Mouse (Mus musculus) liver, embryonic 14.5 days (tissue): ENCODE results near the gene St14. TPM values are rescaled to one million over a fixed set of nuclear protein-coding genes. Genes with fewer than 3 reads are reported as not detected.

ENCODE experiments used
- ATAC-seq: fragments of 200-750 bp; cut with Nextera tagmentation; 2 replicates; pipeline ENCODE4 v1.8.0; 2017; ENCODE audit warnings: moderate number of reproducible peaks, mild to moderate bottlenecking, moderate library complexity; ENCODE audit not compliant: insufficient read depth
- DNase-seq, 3 experiments: peaks; one replicate each; pipeline ENCODE4 v3.0.0-alpha.2; 2012 to 2013; ENCODE audit warnings: low read depth in 3 of 3, low spot score in 3 of 3
- H3K27ac ChIP-seq: fragments of 300-500 bp; sonication (generic); 2 replicates; pipeline ENCODE4 v1.5.1; 2014; ENCODE audit warnings: moderate library complexity, mild to moderate bottlenecking, control low read depth, inconsistent platforms
- H3K27me3 ChIP-seq: fragments of 300-500 bp; sonication (generic); 2 replicates; pipeline ENCODE4 v1.6.1; 2014; ENCODE audit warnings: mild to moderate bottlenecking, low read length, moderate library complexity; ENCODE audit not compliant: control insufficient read depth, insufficient read depth
- H3K36me3 ChIP-seq: fragments of 300-500 bp; sonication (generic); replicated peaks from 2 replicates; pipeline ENCODE4 v1.6.1; 2014; ENCODE audit warnings: low read depth; ENCODE audit not compliant: control insufficient read depth, insufficient read depth
- H3K4me1 ChIP-seq, 2 experiments: fragments of 200-500 bp in 1 of 2; fragments of 300-500 bp in 1 of 2; sonication (generic) in 1 of 2; replicated peaks; 2 replicates each; pipeline ENCODE4 v1.6.1; 2012 to 2014; ENCODE audit warnings: antibody characterized with exemption in 1 of 2, inconsistent platforms in 1 of 2, low read length in 1 of 2; ENCODE audit not compliant: control insufficient read depth in 2 of 2, insufficient read depth in 2 of 2
- H3K4me2 ChIP-seq: fragments of 300-500 bp; sonication (generic); 2 replicates; pipeline ENCODE4 v1.6.1; 2014; ENCODE audit warnings: low read depth, mild to moderate bottlenecking, control low read depth, moderate library complexity
- H3K4me3 ChIP-seq, 2 experiments: fragments of 200-500 bp in 1 of 2; fragments of 300-500 bp in 1 of 2; sonication (generic) in 1 of 2; 2 replicates each; pipeline ENCODE4 v1.5.1; 2012 to 2014; ENCODE audit warnings: low read depth in 2 of 2, low read length in 2 of 2, mild to moderate bottlenecking in 2 of 2, control low read depth in 1 of 2, inconsistent platforms in 1 of 2, moderate library complexity in 1 of 2; ENCODE audit not compliant: insufficient read depth in 1 of 2
- H3K9ac ChIP-seq: fragments of 300-500 bp; sonication (generic); replicated peaks from 2 replicates; pipeline ENCODE4 v1.6.1; 2014; ENCODE audit warnings: mild to moderate bottlenecking, control low read depth, moderate library complexity
- H3K9me3 ChIP-seq: fragments of 300-500 bp; sonication (generic); 2 replicates; pipeline ENCODE4 v1.6.1; 2016; ENCODE audit warnings: low read length, mixed read lengths; ENCODE audit not compliant: control insufficient read depth
- CTCF ChIP-seq: IDR thresholded peaks from 2 replicates; pipeline ENCODE4 v1.5.1; 2016; ENCODE audit warnings: antibody characterized with exemption, low read depth, control low read depth
- EP300 ChIP-seq: IDR thresholded peaks from 2 replicates; pipeline ENCODE4 v1.6.1; 2016; ENCODE audit warnings: antibody characterized with exemption, low read depth
- WGBS: fragments of 180-500 bp; shearing (Covaris S2); extraction: QIAGEN DNeasy Blood & Tissue Kit; methylation state at CpG from one replicate; pipeline ENCODE4 v1.1.7; 2014; ENCODE audit not compliant: insufficient replicate concordance; 5-methylcytosine and 5-hydroxymethylcytosine counted together
- polyA plus RNA-seq, 2 experiments: library from polyadenylated mRNA; depleted of rRNA in 1 of 2; stranded (reverse) in 1 of 2; unstranded in 1 of 2; fragments of >200 nt; fragmentation: Nextera tagmentation in 1 of 2; extraction: Ambion mirVana in 1 of 2; gene quantifications; 2 replicates each; pipeline versions ENCODE4 v1.2.1 to v1.2.3; 2012 to 2014

St14 gene
- polyA plus RNA-seq, 2 experiments = 0.33 to 0.37 TPM

GRCm38 (mm10) chr9:31142924-31143323, 11.3 kb upstream of the St14 start:
- ATAC-seq (no peak), DNase-seq (no peak)
- 69% methylated on average over 1 of the region's 1 CpGs for WGBS
- no peak for TF ChIP-seq EP300
- TF ChIP-seq CTCF = no peak
- no peaks in the 10 kb centered on the region; the same call in 1 of the 2 replicates for H3K36me3 ChIP-seq
- H3K4me3 ChIP-seq = no peak overlapping the region
- no peaks in the 10 kb centered on the region for H3K27me3 ChIP-seq
- peaks cover 0 to 4% of the 10 kb centered on the region in 2 experiments; a peak in 1 of 4 replicates for H3K4me1 ChIP-seq
- H3K4me2 ChIP-seq = no peak overlapping the region
- H3K9ac ChIP-seq = no peak overlapping the region
- H3K27ac ChIP-seq = no peak overlapping the region
- H3K9me3 ChIP-seq = no peaks in the 10 kb centered on the region

- no peak overlapping the region for H3K9ac ChIP-seq
- 45% methylated on average over 5 of the region's 5 CpGs for WGBS
- no peak overlapping the region for H3K4me3 ChIP-seq
- no peaks in the 10 kb centered on the region for H3K36me3 ChIP-seq
- H3K9me3 ChIP-seq = no peaks in the 10 kb centered on the region
- no peak overlapping the region for H3K4me2 ChIP-seq
- ATAC-seq = no peak
- H3K4me1 ChIP-seq = no peaks in the 10 kb centered on the region
- no peak overlapping the region for H3K27ac ChIP-seq
- H3K27me3 ChIP-seq = peaks cover 58% of the 10 kb centered on the region
- TF ChIP-seq CTCF = no peak
- TF ChIP-seq EP300 = no peak
- DNase-seq = no peak
Measured at GRCm38 (mm10) chr9:31133131-31133530, 1.5 kb upstream of the St14 start.

- DNase-seq (no peak), ATAC-seq (no peak)
- TF ChIP-seq EP300 (no peak), CTCF (no peak)
- Histone ChIP-seq H3K27me3 (peaks cover 58% of the 10 kb centered on the region), H3K9me3 (no peaks in the 10 kb centered on the region), H3K27ac (no peak overlapping the region), H3K4me2 (peak overlapping the region; percentile 60), H3K9ac (no peak overlapping the region), H3K36me3 (no peaks in the 10 kb centered on the region), H3K4me3 (peak overlapping the region in 1 of 2 experiments; percentile 35; a peak in 2 of 4 replicates), H3K4me1 (no peaks in the 10 kb centered on the region)
- WGBS = 3% methylated on average over 26 of the region's 26 CpGs
Measured at GRCm38 (mm10) chr9:31130357-31131204, 1.1 kb downstream of the St14 start.

- ATAC-seq (no peak), DNase-seq (no peak)
- TF ChIP-seq EP300 = no peak
- TF ChIP-seq CTCF = no peak
- H3K36me3 ChIP-seq = no peaks in the 10 kb centered on the region
- no peaks in the 10 kb centered on the region for H3K9me3 ChIP-seq
- H3K4me1 ChIP-seq = no peaks in the 10 kb centered on the region
- no peak overlapping the region for H3K9ac ChIP-seq
- no peak overlapping the region; a peak in 1 of 4 replicates for H3K4me3 ChIP-seq
- H3K27ac ChIP-seq = no peak overlapping the region
- peaks cover 58% of the 10 kb centered on the region for H3K27me3 ChIP-seq
- H3K4me2 ChIP-seq = peak overlapping the region; percentile 60; the same call in 1 of the 2 replicates
- 6% methylated on average over 8 of the region's 8 CpGs for WGBS
Measured at GRCm38 (mm10) chr9:31129956-31130355, 1.7 kb downstream of the St14 start.

- peaks cover 43% of the 10 kb centered on the region for H3K27me3 ChIP-seq
- H3K4me3 ChIP-seq = no peak overlapping the region
- ATAC-seq (no peak), DNase-seq (no peak)
- no peak for TF ChIP-seq CTCF
- no peak for TF ChIP-seq EP300
- H3K4me2 ChIP-seq = no peak overlapping the region
- H3K9ac ChIP-seq = no peak overlapping the region
- no peaks in the 10 kb centered on the region for H3K36me3 ChIP-seq
- H3K4me1 ChIP-seq = no peaks in the 10 kb centered on the region
- H3K9me3 ChIP-seq = no peaks in the 10 kb centered on the region
- H3K27ac ChIP-seq = no peak overlapping the region
- WGBS = 23% methylated on average over 12 of the region's 12 CpGs
Measured at GRCm38 (mm10) chr9:31127876-31128465, 3.7 kb downstream of the St14 start.
